In the genomic region with DNA sequence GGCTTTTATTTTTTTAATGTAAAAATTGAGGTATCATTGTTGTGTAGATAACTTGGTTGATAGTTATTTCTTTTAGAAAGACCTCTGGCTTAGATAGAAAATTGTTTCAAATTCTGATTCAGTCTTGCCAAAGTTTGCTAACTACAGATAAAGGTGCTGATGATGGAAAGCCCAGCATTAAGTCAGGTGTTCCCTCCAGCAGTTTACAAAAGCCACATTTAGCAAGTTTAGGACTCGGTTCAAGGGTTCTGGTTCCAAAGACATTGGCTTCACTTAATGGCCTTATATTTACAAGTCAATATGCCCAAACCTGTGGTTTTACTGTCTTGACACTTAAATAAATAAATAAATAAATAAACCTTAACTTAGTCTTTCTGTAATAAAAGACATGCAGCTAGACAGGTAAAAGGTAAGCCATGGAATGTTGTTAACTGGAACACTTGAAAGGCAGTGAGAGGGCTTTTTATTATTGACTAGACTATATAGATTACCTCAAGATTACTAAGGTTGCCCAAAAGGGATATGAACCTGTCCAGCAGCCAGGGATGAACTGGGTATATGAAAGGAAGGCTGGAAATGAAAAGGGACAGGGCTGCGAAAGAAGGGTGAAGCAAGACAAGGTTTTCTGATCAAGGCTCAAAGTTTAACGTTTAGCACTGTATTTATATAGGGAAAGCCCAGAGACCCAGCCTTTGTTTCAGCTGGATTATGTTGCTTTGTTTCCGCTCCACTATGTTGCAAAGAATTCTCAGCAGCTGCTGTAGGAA, we compare ENCODE assay signal across 16 mouse cellular contexts.
"Had no signal": no experiment of that assay in that cellular context is flagged by ENCODE, and none has a peak within 500 bp of the region (broad histone marks: within the 10 kb centered on the region; RNA-seq: fewer than 3 reads in every experiment).

No protein-coding gene starts in this region.

- H3K36me3 ChIP-seq: neural tube, embryonic 13.5 days; neural tube, embryonic 15.5 days; stomach, embryonic 15.5 days had no signal

- H3K9me3 ChIP-seq: neural tube, embryonic 13.5 days; neural tube, embryonic 15.5 days; stomach, embryonic 15.5 days had no signal

- H3K4me3 ChIP-seq: neural tube, embryonic 13.5 days; neural tube, embryonic 15.5 days; stomach, embryonic 15.5 days had no signal

- H3K27me3 ChIP-seq: neural tube, embryonic 13.5 days; neural tube, embryonic 15.5 days; stomach, embryonic 15.5 days had no signal

- H3K4me1 ChIP-seq: neural tube, embryonic 13.5 days; neural tube, embryonic 15.5 days; stomach, embryonic 15.5 days had no signal

- DNase-seq: retina, postnatal 1 day; right cerebral cortex, adult 18-20 months; right cerebral cortex, postnatal 14 days; right cerebral cortex, postnatal 25 days; right cerebral cortex, postnatal 4 days; spleen, adult 18-20 months; thymus, adult 18-20 months; thymus, adult 2 months; thymus, postnatal 14 days; thymus, postnatal 25 days; thymus, postnatal 36 days; thymus, postnatal 4 days had no signal

- H3K27ac ChIP-seq: neural tube, embryonic 13.5 days; neural tube, embryonic 15.5 days; stomach, embryonic 15.5 days; stomach, postnatal 0 days had no signal
